Mouse (Mus musculus) large intestine, adult 2 months (tissue): ENCODE results near the gene Gdf9. TPM values are rescaled to one million over a fixed set of nuclear protein-coding genes. Genes with fewer than 3 reads are reported as not detected.
A peak's percentile ranks its signal among the peaks of the same experiment; 100 is the strongest.

ENCODE experiments used
- DNase-seq: peaks from one replicate; pipeline ENCODE4 v3.0.0-alpha.2; 2012; ENCODE audit warnings: low read depth, low spot score
- WGBS: fragments of 180-500 bp; shearing (Covaris S2); methylation state at CpG from one replicate; pipeline ENCODE4 v1.1.7; 2018; 5-methylcytosine and 5-hydroxymethylcytosine counted together
- polyA plus RNA-seq: library from polyadenylated mRNA; depleted of rRNA; stranded (reverse); fragments of >200 nt; gene quantifications from 2 replicates; pipeline ENCODE4 v1.2.3, GENCODE M21; 2012

The Gdf9 gene
- polyA plus RNA-seq, 1 experiment, result 1.1 TPM

DNA sequence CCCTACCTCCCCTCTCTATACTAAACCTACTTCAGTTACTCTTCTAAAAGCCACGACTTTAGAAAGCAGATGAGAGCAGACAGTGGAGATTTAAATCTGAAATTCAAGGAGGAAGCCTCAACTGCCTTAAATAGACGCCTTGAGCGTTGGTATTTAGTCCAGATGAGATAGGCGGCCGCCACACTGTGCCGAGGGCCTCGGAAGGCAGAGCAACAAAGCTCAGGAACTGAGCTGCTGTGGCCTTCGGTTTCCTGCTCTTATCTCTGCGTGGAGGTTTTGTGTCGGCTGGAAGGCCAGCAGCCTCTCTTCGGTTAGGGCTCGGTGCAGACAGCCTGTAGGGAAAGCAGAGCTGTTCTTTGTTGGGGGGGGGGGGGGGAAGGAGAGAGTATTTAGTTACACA is 11.1 kb downstream of the Gdf9 start:
- WGBS, result 46% methylated on average over 12 of the region's 12 CpGs
- no peak for DNase-seq

DNA sequence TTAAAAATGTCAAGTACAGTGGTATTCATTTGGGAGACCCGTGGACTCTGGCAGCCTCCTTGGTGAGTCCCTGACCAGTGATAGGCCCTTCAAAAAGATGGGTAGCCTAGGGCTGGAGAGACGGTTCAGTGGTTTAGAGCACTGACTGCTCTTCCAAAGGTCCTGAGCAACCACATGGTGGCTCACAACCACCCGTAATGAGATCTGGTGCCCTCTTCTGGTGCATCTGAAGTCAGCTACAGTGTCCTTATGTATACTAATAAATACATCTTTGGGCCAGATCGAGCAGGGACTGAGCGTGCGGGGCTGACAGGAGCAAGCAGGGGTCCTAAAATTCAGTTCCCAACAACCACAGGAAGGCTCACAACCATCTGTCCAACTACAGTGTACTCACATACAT is 13.0 kb downstream of the Gdf9 start:
- 16% methylated on average over 6 of the region's 6 CpGs for WGBS
- DNase-seq, result no peak

DNA sequence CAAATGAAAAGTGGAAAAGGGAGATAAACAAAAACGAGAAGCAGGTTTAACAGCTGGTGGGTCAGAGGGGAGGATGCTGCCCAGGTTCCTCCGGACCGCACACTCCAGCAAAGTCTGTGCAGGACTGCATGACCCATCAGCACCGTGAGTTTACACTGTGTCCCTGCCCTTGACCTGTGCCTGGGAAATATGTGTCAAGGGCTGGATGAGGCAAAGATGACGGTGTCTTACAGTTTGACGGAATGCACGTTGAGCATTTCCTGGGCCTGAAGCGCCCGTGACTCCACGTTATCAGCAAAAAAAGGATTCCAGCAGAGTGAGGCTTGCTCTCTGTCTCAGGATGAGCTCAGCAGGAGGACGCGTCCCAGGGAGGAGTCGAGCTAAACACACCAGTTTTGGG is 14.7 kb downstream of the Gdf9 start:
- WGBS, result 84% methylated on average over 13 of the region's 13 CpGs
- no peak for DNase-seq

DNA sequence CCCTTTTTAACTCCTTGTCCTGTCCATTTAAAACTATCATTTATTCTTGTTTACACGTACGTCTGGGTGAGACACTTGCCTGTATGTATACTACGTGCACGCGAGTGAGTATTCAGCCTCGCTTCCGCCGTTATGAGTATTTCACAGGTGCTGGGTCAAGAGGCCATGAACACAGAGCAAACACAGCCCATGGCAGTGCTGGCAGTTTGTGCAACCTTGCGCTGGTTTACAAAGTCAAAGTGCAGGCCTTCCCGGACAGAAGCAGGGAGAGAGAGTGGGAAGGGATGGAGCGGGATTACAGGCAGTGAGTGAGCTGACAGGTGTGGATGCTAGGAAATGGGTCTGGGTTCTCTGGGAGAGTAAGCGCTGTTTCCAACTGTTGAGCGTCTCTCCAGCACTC is 15.4 kb downstream of the Gdf9 start:
- WGBS, result 81% methylated on average over 13 of the region's 13 CpGs
- no peak for DNase-seq

DNA sequence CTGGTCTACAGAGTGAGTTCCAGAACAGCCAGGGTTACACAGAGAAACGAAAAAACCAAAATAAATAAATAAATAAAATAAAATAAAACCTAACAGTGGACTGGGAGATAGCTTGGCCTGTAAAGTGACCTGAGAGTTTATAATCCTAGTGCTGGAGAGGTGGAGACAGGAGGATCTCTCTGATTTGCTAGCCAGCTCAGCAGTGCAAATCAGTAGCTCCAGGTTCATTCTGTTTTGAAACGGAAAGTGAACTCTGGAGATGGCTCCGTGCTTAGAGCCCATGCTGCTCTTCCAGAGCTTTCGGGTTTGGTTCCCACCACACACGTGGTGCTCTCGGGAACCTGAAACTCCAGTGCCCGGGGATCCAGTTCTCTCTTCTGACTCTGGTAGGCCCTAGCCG is 17.2 kb downstream of the Gdf9 start:
- no peak for DNase-seq
- WGBS, result 86% methylated on average over 8 of the region's 8 CpGs

DNA sequence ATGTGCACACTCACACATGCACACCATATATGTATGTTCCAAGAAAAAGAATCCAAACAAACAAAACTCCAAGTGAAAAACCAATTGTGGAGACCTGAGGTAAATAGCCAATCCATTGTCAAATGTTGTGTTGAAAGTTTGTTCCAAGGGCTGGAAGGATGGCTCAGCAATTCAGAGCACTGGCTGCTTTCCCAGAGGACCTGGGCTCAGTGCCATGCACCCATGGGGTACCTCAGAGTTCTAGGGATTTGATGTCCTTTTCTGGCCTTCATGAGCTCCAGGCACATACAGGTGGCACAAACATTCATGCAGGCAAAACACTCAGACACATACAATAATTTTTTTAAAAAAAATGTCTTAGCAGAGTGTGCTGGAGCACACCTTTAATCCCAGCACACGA is 17.7 kb downstream of the Gdf9 start:
- 59% methylated on average over 1 of the region's 1 CpGs for whole genome bisulfite sequencing
- DNase-seq, result no peak

DNA sequence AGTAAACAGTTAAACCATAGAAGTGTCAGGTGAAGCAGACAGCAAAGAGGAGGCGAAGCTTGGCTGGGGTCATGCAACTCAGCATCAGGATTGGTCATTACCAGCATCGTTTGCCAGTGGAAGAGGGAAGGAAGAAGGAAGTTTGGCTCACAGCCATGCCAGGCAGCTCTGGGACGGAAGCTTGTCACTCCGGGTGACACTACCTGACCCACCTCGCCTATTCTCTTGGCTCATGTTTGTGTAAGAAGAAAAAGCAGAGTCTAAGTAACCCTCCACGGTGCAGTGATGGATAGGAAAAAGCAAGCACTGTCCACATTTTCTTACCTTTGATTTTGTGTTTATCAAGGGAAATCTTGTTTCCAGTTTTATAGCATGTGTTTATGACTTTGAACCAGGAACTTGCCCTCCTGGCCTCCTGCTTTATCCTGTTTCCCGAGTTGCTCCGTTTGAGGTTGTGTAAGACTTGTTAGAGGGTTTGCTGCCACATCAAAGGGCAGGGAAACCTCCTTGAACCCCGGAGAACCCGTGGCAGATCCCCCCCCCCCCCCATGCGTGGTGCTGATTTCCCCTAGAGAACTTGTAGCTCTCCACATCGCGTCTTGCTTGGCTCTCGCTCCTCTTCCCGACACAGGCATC is 19.4 kb downstream of the Gdf9 start:
- peak; percentile 67 for DNase-seq
- WGBS, result 11% methylated on average over 15 of the region's 15 CpGs

DNA sequence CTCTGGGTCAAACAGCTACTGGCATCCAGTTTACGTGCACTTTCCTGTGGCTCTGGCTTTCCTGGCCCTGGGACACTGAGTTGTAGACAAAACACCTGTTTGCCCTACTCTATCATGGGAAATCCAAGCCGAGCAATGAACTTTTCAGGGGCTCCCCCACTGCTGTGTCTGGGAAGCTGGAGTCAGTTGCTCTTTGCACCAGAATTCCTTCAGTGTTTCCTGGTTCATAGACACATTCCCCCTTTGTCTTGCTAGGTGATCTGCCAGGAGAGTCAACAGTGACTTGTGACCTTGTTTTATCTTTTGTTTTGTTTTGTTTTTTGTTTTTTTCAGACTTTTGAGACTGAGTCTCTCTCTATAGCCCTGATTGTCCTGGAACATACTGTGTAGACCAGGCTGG is 20.5 kb downstream of the Gdf9 start:
- WGBS, result 26% methylated on average over 2 of the region's 2 CpGs

DNA sequence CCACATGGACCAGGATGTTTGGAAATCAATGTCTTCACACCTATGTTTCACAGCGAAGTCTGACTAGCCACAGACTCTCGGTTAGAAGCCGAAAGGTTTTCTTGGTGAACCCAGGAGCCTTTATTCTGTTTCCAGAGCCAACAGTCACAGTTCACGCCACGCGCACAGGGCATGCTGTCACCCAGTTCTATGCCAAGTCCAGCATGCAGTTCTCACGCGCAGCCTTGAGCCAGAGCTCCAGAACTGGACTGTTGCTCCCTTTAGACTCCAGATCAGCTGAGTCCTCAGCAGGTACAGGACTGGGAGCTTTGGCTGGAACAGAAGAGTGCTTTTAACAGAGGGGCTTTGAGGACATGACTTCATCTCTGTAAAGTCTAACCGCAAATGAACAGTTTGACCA is 21.6 kb downstream of the Gdf9 start:
- DNase-seq, result no peak
- 97% methylated on average over 9 of the region's 9 CpGs for WGBS

More for the DNA sequence above, 20.5 kb downstream of the Gdf9 start:
- DNase-seq, result no peak

DNA sequence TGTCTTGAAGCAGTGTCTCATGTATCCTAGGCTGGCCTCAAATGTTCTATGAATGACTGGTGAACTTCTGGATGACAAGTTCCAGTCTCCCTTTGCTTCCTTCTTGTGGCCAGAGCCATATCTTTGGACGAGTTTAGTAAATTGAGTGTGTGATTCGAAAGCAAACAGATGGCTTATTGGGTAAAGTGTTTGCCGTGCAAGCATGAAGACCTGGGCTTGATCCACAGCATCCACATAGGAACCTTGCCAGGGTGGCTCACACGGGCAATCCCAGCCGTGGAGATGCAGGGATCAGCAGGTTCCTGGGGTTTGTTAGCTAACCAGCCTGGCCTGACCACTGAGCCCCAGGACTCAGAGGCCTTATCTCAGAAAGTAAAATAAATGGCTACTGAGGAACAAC is 22.2 kb downstream of the Gdf9 start:
- DNase-seq, result no peak
- WGBS, result 73% methylated on average over 5 of the region's 5 CpGs

DNA sequence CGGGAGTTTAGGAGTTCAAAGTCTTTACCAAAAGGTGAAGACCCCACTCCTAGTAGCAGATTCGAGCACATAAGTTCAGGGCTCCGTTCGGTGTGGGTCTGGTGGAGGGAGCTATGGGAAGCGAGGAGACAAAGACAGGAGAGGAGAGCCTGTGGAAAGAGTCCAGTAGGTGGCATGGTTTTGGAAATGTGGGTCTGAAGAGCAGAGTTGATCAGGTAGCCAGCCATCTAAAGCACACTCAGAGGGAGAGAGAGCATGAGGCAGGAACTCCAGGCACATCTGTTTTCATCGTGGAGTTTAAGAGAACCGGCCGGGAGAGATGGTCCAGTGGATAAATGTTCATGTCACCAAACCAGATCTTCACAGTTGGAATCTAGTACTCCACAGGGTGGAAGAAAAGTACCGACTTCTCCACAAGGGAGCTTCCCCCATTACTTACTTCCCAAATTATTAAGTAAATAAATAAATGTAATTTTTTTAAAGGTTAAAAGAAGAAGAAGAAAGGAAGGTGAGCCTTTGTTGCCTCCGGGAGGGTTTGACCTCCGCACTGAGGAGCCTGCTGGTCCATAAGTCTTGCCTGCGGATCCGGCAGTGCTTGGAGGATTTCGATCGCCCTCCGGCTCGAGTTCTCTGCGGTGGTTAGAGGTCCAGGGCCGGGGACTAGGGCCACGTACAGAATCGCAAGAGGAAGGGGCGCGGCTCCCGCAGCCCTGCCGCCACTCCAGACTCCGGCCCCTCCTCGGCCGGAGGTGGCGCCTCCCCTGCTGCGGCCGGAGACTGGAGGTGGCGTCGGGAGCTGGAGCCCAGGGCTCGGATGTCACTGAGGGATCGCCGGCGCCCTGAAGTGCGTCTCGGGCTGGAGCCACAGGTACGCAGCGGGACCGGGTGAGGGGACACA is 25.9 kb downstream of the Gdf9 start, which contains the start of the genes Gm10447 and Shroom1:
Gene Gm10447 (minus strand): TSS at position 637 of the 898 bp plus-strand sequence.
Gene Shroom1 (plus strand): TSS at position 732 of the 898 bp plus-strand sequence.
- 2% methylated on average over 42 of the region's 42 CpGs for WGBS
- peak; percentile 32 for DNase-seq

DNA sequence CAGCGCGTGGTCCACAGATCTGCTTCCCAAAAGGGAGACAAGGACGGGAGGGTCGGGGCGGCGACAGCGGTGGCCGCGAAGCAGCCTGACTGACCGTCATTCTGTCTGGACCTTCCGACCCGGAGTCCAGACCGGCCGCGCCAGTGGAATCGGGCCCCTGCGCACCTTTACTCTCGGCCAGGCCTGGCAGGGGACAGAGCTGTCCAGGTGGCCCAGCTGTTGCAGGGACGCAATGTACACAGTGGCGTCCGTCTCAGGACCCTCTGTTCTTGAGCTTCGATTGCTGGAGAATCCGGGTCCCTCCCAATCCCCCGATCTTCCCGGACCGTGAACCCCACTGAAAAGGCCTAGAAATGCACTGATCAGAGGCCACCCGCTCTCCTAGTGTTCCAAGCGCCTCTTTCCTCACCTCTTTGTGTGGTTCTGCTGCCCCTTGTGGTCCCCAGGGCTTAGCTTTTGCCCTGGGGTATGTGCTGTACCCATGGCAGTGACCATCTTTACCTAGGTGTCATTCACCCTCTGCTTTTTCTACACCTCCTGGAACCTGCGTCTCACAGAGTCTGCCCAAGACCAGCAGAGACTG is 26.6 kb downstream of the Gdf9 start:
- no peak for DNase-seq
- WGBS, result 22% methylated on average over 29 of the region's 29 CpGs

DNA sequence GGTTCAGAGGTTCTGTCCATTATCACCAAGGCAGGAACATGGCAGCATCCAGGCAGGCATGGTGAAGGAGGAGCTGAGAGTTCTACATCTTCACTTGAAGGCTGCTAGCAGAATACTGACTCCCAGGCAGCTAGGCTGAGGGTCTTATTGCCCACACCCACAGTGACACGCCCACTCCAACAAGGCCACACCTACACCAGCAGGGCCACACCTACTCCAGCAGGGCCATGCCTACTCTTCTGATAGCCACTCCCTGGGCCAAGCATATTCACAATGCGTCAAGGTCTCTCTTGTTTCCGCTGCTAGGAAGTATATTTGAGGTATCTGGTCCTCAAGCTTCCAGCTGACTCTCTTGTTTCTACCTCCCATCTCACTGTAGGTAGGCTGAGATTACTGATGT is 28.2 kb downstream of the Gdf9 start:
- DNase-seq, result no peak
- 70% methylated on average over 3 of the region's 3 CpGs for WGBS

DNA sequence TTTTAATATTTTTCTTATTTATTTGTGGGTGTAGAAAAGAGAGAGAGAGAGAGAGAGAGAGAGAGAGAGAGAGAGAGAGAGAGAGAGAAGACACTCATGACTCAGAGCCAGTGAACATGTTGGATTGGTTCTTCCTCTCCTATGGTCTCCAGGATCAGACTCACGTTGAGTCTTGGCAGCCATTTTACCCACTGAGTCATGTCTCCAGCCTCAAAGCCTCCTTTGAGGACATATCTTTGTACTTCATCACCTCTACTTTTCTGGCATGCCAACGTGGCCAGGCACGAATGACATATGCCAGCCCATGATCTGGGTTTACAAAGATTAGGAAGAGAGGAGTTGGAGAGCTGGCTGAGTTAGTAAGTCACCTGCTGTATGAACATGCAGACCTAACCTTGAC is 29.4 kb downstream of the Gdf9 start:
- 78% methylated on average over 3 of the region's 3 CpGs for WGBS
- DNase-seq, result no peak

DNA sequence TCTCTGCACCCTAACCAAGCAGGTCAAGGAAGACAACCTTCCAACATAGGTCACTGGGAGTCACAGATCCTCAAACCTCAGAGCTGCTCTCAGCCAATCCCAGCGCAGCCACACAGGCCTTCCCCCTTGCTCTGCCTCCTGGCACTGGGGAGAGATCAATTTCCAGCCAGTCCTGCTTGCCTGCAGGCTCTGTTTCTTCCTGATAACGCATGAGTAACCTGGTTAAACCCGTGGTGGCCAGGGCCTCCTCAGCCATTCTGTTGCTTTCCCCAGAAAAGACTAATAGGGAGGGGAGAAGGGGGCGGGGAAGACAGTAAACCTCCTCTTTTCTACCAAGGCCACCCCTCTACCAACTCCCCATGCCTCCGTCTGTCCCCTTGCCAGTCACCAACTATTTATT is 30.9 kb downstream of the Gdf9 start:
- 42% methylated on average over 5 of the region's 5 CpGs for WGBS
- no peak for DNase-seq

DNA sequence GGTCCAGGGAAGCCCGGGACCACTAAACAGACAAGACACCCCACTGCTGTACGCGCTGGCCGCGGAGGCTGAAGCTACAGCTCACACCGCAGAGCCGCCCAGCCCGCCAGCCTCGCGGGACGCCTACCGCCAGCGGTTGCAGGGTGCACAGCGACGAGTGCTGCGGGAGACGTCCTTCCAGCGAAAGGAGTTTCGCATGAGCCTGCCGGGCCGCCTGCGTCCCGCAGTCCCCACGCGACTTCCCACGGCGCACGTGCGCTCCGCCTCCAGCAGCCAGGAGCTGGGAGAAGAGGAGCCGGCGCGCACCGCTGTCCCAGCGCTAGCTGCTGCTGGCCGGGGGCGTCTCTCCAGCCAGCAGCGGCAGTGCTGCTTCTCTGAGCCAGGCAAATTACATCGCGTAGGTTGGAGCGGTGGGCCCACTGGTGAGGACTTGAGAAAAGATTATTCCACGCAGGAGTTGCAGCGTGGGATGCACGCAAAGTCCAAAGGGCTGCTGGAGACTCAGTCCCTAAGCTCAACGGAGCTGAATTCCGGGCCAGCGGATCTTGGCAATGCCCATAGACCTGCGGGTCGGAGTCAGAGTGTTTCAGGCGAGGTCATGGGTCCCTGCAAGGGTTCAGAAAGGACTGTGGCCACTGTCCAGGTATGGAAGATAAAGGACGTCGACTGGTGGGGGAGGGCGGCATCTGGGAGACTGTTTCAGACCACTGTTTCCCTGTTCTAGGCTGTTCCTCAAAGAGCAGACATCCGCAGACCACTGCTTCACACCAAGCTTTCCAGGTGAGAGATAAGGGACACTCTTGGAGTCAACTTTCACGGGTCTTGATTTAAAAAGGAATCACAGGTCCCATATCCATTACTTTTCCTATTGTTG is 33.0 kb downstream of the Gdf9 start:
- DNase-seq, result no peak

DNA sequence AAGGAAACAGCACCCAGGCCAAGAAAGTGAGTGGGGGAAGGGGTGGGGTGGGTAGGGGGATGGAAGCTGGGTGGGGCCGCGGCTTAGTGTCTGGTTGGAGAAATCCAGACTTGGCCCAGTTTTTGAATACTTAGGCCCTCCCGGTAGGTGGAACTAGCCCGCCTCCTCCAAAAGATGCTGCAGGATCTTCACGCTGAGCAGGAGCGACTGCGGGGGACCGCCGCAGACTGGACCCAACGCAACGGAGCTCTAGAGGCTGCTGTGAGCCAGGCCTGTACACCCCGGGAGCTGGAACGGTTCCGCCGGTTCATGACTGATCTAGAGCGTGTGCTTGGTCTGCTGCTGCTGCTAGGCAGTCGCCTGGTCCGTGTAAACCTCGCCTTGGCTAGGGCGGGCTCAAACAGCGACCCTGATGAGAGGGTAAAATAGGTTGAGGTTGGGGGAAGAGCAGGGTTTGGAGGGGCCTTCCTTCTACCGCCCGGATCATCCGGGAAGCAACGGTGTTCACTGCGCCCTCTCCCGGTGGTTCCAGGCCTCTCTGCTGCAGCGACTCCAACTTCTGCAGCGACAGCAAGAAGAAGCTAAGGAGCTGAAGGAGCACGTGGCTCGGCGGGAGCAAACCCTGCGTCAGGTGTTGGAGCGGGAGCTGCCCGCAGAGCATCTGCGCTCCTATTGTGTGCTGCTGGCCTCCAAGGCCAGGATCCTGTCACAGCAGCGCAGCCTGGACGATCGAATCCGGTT is 35.6 kb downstream of the Gdf9 start:
- 21% methylated on average over 40 of the region's 40 CpGs for WGBS
- no peak for DNase-seq

More for the DNA sequence above, 33.0 kb downstream of the Gdf9 start:
- 22% methylated on average over 55 of the region's 55 CpGs for WGBS

DNA sequence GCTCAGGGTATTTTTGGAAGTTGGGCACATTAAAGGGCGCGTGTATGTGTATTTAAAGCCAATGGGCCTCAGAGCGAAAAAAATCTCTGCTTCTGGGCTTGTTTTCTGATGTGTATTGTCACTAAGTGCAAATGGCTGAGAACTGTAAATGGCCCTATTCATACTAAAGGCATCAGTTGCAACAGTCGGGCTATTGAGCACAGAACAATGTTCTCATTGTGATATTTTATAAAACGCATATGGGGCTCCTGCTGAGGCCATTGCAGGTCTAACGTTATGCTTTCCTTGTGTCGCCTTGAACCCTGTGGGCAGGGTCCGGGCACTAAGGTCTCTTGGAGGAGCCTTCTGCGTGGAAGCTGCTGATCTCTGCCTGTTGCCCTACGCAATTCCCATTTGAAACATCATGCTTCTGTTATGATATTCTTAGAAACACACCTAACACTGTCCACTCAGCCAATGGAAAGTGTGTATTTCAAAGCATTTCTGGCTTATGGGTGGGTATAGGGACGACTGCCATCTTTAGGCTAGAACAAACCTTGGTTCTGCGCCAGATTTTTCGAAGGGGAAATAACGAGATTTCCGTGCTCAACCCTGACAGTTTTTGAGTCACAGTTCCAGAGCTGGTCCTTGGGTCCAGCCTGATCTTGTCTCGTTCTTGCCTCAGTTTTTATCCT is 38.6 kb downstream of the Gdf9 start:
- no peak for DNase-seq
- 24% methylated on average over 16 of the region's 16 CpGs for WGBS
